Mouse (Mus musculus): Measurements from ENCODE around the gene Scn10a.

GRCm38 (mm10) chr9:119725293-119725862, 6.3 kb upstream of the Scn10a start:
- TF ChIP-seq CTCF (IDR thresholded peaks at IDR 0.05; ENCODE audit: low read depth) (no peak), EP300 (IDR thresholded peaks at IDR 0.05; ENCODE audit: low read depth) (no peak)

All from heart, postnatal 0 days (tissue).